17 mouse cellular contexts compared by ENCODE assay signal in the genomic region with DNA sequence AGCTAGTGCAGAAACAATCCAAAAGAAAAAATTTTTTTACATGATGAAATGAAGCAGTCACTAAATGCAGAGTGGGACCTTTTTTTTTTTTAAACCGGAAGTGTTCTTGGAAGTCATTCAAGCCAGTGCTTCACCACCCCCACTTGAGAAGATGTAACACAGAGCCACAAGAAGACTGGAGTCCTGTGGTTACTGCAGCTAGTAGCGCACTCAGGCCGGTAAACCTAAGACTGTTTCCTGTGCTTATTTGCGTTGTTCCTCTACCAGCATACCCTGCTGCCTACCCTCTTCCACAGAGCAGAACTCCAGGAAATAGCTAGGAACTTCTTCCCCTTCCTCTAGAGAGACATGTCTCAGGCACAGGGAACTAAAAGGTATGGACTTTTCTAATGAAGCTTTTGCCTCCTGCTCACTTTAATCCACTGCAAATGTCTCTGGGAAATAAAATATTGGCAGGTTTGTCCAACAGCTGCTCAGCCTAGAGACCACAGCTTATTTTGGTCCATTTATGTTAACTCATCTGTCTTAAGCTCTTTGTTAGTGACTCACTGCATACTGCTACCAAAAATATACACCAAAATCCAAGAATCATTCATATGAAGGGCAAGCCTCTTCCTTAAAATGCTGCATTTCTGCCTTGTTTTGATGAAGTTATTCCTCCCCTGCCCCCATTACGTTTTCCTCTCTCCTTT. TPM values are rescaled to one million over a fixed set of nuclear protein-coding genes. Genes with fewer than 3 reads are reported as not detected.
A peak's percentile ranks its signal among the peaks of the same experiment; 100 is the strongest.
DNase-seq lines count a peak whose midpoint lies in the region; ATAC-seq lines count a peak whose summit lies in the region.
"Had no signal": no experiment of that assay in that cellular context is flagged by ENCODE, and none has a peak within 500 bp of the region (broad histone marks: within the 10 kb centered on the region; RNA-seq: fewer than 3 reads in every experiment).

No protein-coding gene starts in this region.

- H3K27me3 ChIP-seq in heart, embryonic 16.5 days (ENCODE audit: control insufficient read depth, insufficient read depth, low read length) = no peaks in the 10 kb centered on the region
- no peaks in the 10 kb centered on the region for H3K27me3 ChIP-seq in forebrain, embryonic 16.5 days (replicated peaks; ENCODE audit: control insufficient read depth, insufficient read depth, low read length)
- H3K27me3 ChIP-seq in midbrain, embryonic 13.5 days = peaks cover 4% of the 10 kb centered on the region; the same call in 1 of the 2 replicates
- H3K27me3 ChIP-seq: neural tube, embryonic 15.5 days had no signal

- intact Hi-C loops in heart, postnatal 25 days (cut with DNase I) = no loop called here

- DNase-seq in heart, postnatal 25 days (ENCODE audit: low spot score) = no peak
- peak; percentile 20 to 27 for DNase-seq in spleen, postnatal 36 days (ENCODE audit: low spot score in 2 of 2)
- no peak for DNase-seq in spleen, adult 18-20 months
- DNase-seq in thymus, postnatal 4 days = peak; percentile 15
- DNase-seq: B cell, adult 2 months; forebrain, postnatal 0 days; heart, adult 2 months; heart, postnatal 14 days; kidney, postnatal 36 days; lung, adult 18-20 months had no signal

- H3K4me3 ChIP-seq in heart, embryonic 16.5 days (ENCODE audit: low read length) = no peak overlapping the region
- no peak overlapping the region for H3K4me3 ChIP-seq in forebrain, embryonic 16.5 days (replicated peaks; ENCODE audit: low read length)
- no peak overlapping the region for H3K4me3 ChIP-seq in midbrain, embryonic 13.5 days (replicated peaks)
- H3K4me3 ChIP-seq: heart, adult 2 months; limb, embryonic 13.5 days; neural tube, embryonic 15.5 days had no signal

- no peaks in the 10 kb centered on the region for H3K4me1 ChIP-seq in heart, embryonic 16.5 days (ENCODE audit: control insufficient read depth, insufficient read depth, low read length)
- H3K4me1 ChIP-seq in forebrain, embryonic 16.5 days (replicated peaks; ENCODE audit: control insufficient read depth, insufficient read depth, low read length) = no peaks in the 10 kb centered on the region
- no peaks in the 10 kb centered on the region for H3K4me1 ChIP-seq in midbrain, embryonic 13.5 days (replicated peaks)
- H3K4me1 ChIP-seq: limb, embryonic 13.5 days; neural tube, embryonic 15.5 days had no signal

- H3K9ac ChIP-seq in heart, embryonic 16.5 days (ENCODE audit: low read length) = no peak overlapping the region
- no peak overlapping the region for H3K9ac ChIP-seq in forebrain, embryonic 16.5 days (replicated peaks; ENCODE audit: low read depth, low read length)
- H3K9ac ChIP-seq in midbrain, embryonic 13.5 days (replicated peaks) = no peak overlapping the region
- H3K9ac ChIP-seq: forebrain, postnatal 0 days; limb, embryonic 13.5 days; neural tube, embryonic 15.5 days had no signal

- no peak overlapping the region for H3K4me2 ChIP-seq in heart, embryonic 16.5 days (ENCODE audit: low read depth, low read length)
- H3K4me2 ChIP-seq in forebrain, embryonic 16.5 days (ENCODE audit: low read length) = no peak overlapping the region
- no peak overlapping the region for H3K4me2 ChIP-seq in midbrain, embryonic 13.5 days (replicated peaks)
- H3K4me2 ChIP-seq: limb, embryonic 13.5 days; neural tube, embryonic 15.5 days had no signal

- WGBS in heart, embryonic 16.5 days = 46% methylated on average over 5 of the region's 5 CpGs
- WGBS in forebrain, embryonic 16.5 days = 82% methylated on average over 5 of the region's 5 CpGs
- WGBS in midbrain, embryonic 13.5 days = 77% methylated on average over 5 of the region's 5 CpGs

- 0 out of 2 replicates have a peak, but pooled peaks have one; percentile 18 for ATAC-seq in heart, embryonic 16.5 days (replicated peaks; ENCODE audit: extremely low read depth, insufficient read depth, low FRiP score)
- ATAC-seq in megakaryocyte, adult 5-6 weeks (ENCODE audit: poor library complexity, severe bottlenecking) = peak; percentile 69
- ATAC-seq in forebrain, embryonic 16.5 days = no peak
- ATAC-seq in midbrain, embryonic 13.5 days = no peak
- ATAC-seq: forebrain, postnatal 0 days; midbrain, embryonic 16.5 days had no signal

- H3K27ac ChIP-seq in heart, embryonic 16.5 days (ENCODE audit: low read length) = no peak overlapping the region
- H3K27ac ChIP-seq in forebrain, embryonic 16.5 days (ENCODE audit: low read length) = no peak overlapping the region
- H3K27ac ChIP-seq in midbrain, embryonic 13.5 days = no peak overlapping the region
- H3K27ac ChIP-seq: heart, adult 2 months; limb, embryonic 13.5 days; neural tube, embryonic 15.5 days had no signal

- no peaks in the 10 kb centered on the region for H3K9me3 ChIP-seq in heart, embryonic 16.5 days (replicated peaks; ENCODE audit: control insufficient read depth, low read length)
- no peaks in the 10 kb centered on the region for H3K9me3 ChIP-seq in forebrain, embryonic 16.5 days (ENCODE audit: control insufficient read depth, low read length)
- H3K9me3 ChIP-seq in midbrain, embryonic 13.5 days = no peaks in the 10 kb centered on the region
- H3K9me3 ChIP-seq: limb, embryonic 13.5 days; neural tube, embryonic 15.5 days had no signal

- no peaks in the 10 kb centered on the region for H3K36me3 ChIP-seq in heart, embryonic 16.5 days (ENCODE audit: control insufficient read depth, insufficient read depth)
- no peaks in the 10 kb centered on the region for H3K36me3 ChIP-seq in forebrain, embryonic 16.5 days (ENCODE audit: control insufficient read depth, insufficient read depth)
- no peaks in the 10 kb centered on the region for H3K36me3 ChIP-seq in midbrain, embryonic 13.5 days
- H3K36me3 ChIP-seq: limb, embryonic 13.5 days; neural tube, embryonic 15.5 days had no signal

RNA-seq across cellular contexts. Expression of a gene that starts 0.9 kb away (rescaled TPM):
- 5.5 and 5.7 TPM in 2 replicates for polyA plus RNA-seq in heart, embryonic 16.5 days (2015; fragmentation: Nextera tagmentation; extraction: Ambion mirVana)
- 10 to 100 TPM; 36.3 to 38.6 TPM for total RNA-seq in heart, postnatal 25 days (2021)
- 68.9 and 102 TPM in 2 replicates for total RNA-seq in megakaryocyte, adult 5-6 weeks (2015)
- total RNA-seq in megakaryocyte, adult 5-6 weeks (2017) = 42.0 and 44.4 TPM in 2 replicates
- polyA plus RNA-seq in forebrain, embryonic 16.5 days (2015; fragmentation: Nextera tagmentation; extraction: Ambion mirVana) = 3.7 and 4.6 TPM in 2 replicates
- polyA plus RNA-seq in midbrain, embryonic 13.5 days (2015; fragmentation: Nextera tagmentation; extraction: Ambion mirVana) = 3.4 and 4.4 TPM in 2 replicates

Comparison
In these comparisons a context has a peak if more than half of its experiments do, and no peak if none do; other contexts are left out.
1. DNase-seq: peak in spleen, postnatal 36 days (2 of 2) and thymus, postnatal 4 days (single experiment); none in heart, postnatal 25 days (single experiment) and spleen, adult 18-20 months (0 of 2).
2. ATAC-seq: peak in heart, embryonic 16.5 days (single experiment) and megakaryocyte, adult 5-6 weeks (single experiment); none in forebrain, embryonic 16.5 days (single experiment) and midbrain, embryonic 13.5 days (single experiment).